Mouse (Mus musculus): ENCODE measurements around the gene Olfr720.

The Olfr720 gene

GRCm38 (mm10) chr14:14186738-14187137 is at the start of gene Olfr720:
Olfr720 (minus strand) TSS chr14:14186838.
- no peak for DNase-seq (ENCODE audit: low read depth, low spot score)
